ENCODE assay signal across 22 mouse cellular contexts in genomic region chr4:149905302-149905974, GRCm38 (mm10). TPM values are rescaled to one million over a fixed set of nuclear protein-coding genes. Genes with fewer than 3 reads are reported as not detected.
DNase-seq lines count a peak whose midpoint lies in the region; TF ChIP-seq lines count a peak whose summit lies in the region.
"Had no signal": no experiment of that assay in that cellular context is flagged by ENCODE, and none has a peak within 500 bp of the region (broad histone marks: within the 10 kb centered on the region; RNA-seq: fewer than 3 reads in every experiment).

No protein-coding gene starts in this region.

- peak; percentile 73 for DNase-seq in adrenal gland, postnatal 14 days
- no peak for DNase-seq in adrenal gland, postnatal 4 days (ENCODE audit: low spot score in 2 of 2)
- DNase-seq in CH12.LX (ENCODE audit: extremely low read depth) (no peak), ES-E14 (ENCODE audit: low read depth, low spot score) (no peak)
- DNase-seq in embryo, embryonic 10 days (ENCODE audit: low spot score): no peak
- no peak for DNase-seq in natural killer cell, adult 2 months (ENCODE audit: low spot score in 2 of 2)
- DNase-seq: cerebellum, adult 11-12 months; cerebellum, adult 8-10 months; cerebellum, postnatal 10 days; cerebellum, postnatal 36 days; gastrocnemius, postnatal 10 days; gastrocnemius, postnatal 36 days; heart, adult 18-20 months; heart, postnatal 14 days; heart, postnatal 4 days; kidney, adult 18-20 months had no signal

- H3K79me2 ChIP-seq in CH12.LX (replicated peaks; ENCODE audit: control insufficient read depth, extremely low read depth, insufficient read depth, poor library complexity, severe bottlenecking): no peaks in the 10 kb centered on the region

- H3K36me3 ChIP-seq in CH12.LX (replicated peaks in 1 of 2; ENCODE audit: control insufficient read depth in 1 of 2, insufficient read depth in 1 of 2, low read length in 1 of 2): no peaks in the 10 kb centered on the region
- no peaks in the 10 kb centered on the region for H3K36me3 ChIP-seq in ES-E14 (ENCODE audit: control insufficient read depth, insufficient read depth, low read length, poor library complexity, severe bottlenecking)
- H3K36me3 ChIP-seq: G1E had no signal

- no peak for TF ChIP-seq RAD21 in CH12.LX (IDR thresholded peaks at IDR 0.05; ENCODE audit: low read depth, low read length)

- no peak overlapping the region for H3K9ac ChIP-seq in CH12.LX (ENCODE audit: insufficient read depth, low read depth)
- no peak overlapping the region for H3K9ac ChIP-seq in ES-E14 (ENCODE audit: insufficient read depth, low read depth, low read length, poor library complexity, severe bottlenecking)
- H3K9ac ChIP-seq: forebrain, embryonic 13.5 days; heart, embryonic 13.5 days; hindbrain, embryonic 14.5 days had no signal

- peaks cover 3% of the 10 kb centered on the region for H3K9me3 ChIP-seq in CH12.LX (replicated peaks; ENCODE audit: low read length)
- H3K9me3 ChIP-seq in ES-E14 (ENCODE audit: control insufficient read depth, insufficient read depth, low read depth, low read length): no peaks in the 10 kb centered on the region
- H3K9me3 ChIP-seq: forebrain, embryonic 10.5 days; forebrain, embryonic 13.5 days; G1E; heart, embryonic 13.5 days had no signal

- TF ChIP-seq CTCF in CH12.LX (conservative IDR thresholded peaks at IDR 0.05 in 1 of 2, IDR thresholded peaks at IDR 0.05 in 1 of 2; ENCODE audit: low read depth in 2 of 2, low read length in 2 of 2): no peak

- no peak overlapping the region for H3K4me3 ChIP-seq in CH12.LX (replicated peaks in 1 of 3; ENCODE audit: low read depth in 2 of 3, low read length in 2 of 3, poor library complexity in 1 of 3)
- H3K4me3 ChIP-seq in ES-E14 (ENCODE audit: insufficient read depth in 1 of 2, low read depth in 1 of 2, low read length in 2 of 2, poor library complexity in 1 of 2, severe bottlenecking in 1 of 2): no peak overlapping the region
- H3K4me3 ChIP-seq: forebrain, embryonic 10.5 days; forebrain, embryonic 13.5 days; heart, embryonic 13.5 days had no signal

- no peak overlapping the region for H3K4me2 ChIP-seq in CH12.LX (ENCODE audit: insufficient read depth, low read depth, poor library complexity, severe bottlenecking)
- H3K4me2 ChIP-seq: forebrain, embryonic 13.5 days; heart, embryonic 13.5 days; hindbrain, embryonic 14.5 days had no signal

- in situ Hi-C loops in CH12.LX (cut with MboI; ENCODE audit: low pct_ligation_motif_present, low pct_unique_long_range_greater_than_20kb, low sequenced_read_pairs): no loop called here
- in situ Hi-C loops in ES-E14 (cut with MboI; ENCODE audit: low sequenced_read_pairs in 2 of 2, unreplicated experiment in 2 of 2): no loop called here

- TF ChIP-seq POLR2A in CH12.LX (IDR thresholded peaks at IDR 0.05; ENCODE audit: low read depth, low read length): no peak

- H3K27ac ChIP-seq in CH12.LX (ENCODE audit: insufficient read depth, low read depth): no peak overlapping the region
- no peak overlapping the region for H3K27ac ChIP-seq in ES-E14 (ENCODE audit: insufficient read depth, low read depth, low read length, poor library complexity, severe bottlenecking)
- H3K27ac ChIP-seq: forebrain, embryonic 10.5 days; forebrain, embryonic 13.5 days; heart, embryonic 13.5 days; hindbrain, embryonic 14.5 days; hindbrain, postnatal 0 days had no signal

- H3K27me3 ChIP-seq in CH12.LX (replicated peaks): no peaks in the 10 kb centered on the region
- H3K27me3 ChIP-seq: forebrain, embryonic 13.5 days; heart, embryonic 13.5 days had no signal

- dilution Hi-C loops in CH12.LX (cut with MboI; ENCODE audit: extremely low pct_ligation_motif_present, extremely low pct_unique_long_range_greater_than_20kb, low sequenced_read_pairs): no loop called here

- no peak for TF ChIP-seq EP300 in CH12.LX (IDR thresholded peaks at IDR 0.05; ENCODE audit: low read length)

- peaks cover 3 to 24% of the 10 kb centered on the region in 2 experiments; a peak in 3 of 4 replicates for H3K4me1 ChIP-seq in CH12.LX (ENCODE audit: control insufficient read depth in 1 of 2, insufficient read depth in 2 of 2)
- H3K4me1 ChIP-seq in ES-E14 (ENCODE audit: control insufficient read depth in 2 of 2, insufficient read depth in 2 of 2, low read length in 2 of 2, poor library complexity in 1 of 2): peaks cover 1 to 8% of the 10 kb centered on the region in 2 experiments; a peak in 1 of 4 replicates

TF ChIP-seq in CH12.LX, 34 proteins besides CTCF, POLR2A, EP300 and RAD21:
- no peak for TF ChIP-seq MAZ (IDR thresholded peaks at IDR 0.05; ENCODE audit: low read depth, low read length)
- TF ChIP-seq MAFK (IDR thresholded peaks at IDR 0.05; ENCODE audit: insufficient replicate concordance, low read length): peak; percentile 73

TF ChIP-seq in ES-E14, 5 proteins besides CTCF, POLR2A, EP300 and RAD21:
- TF ChIP-seq HCFC1 (IDR thresholded peaks at IDR 0.05; ENCODE audit: borderline replicate concordance, insufficient read depth, low read length) (no peak), MAFK (IDR thresholded peaks at IDR 0.05; ENCODE audit: insufficient read depth, low read depth, low read length) (peak; percentile 82), CHD2 (IDR thresholded peaks at IDR 0.05; ENCODE audit: low read depth, low read length) (no peak), ZNF384 (IDR thresholded peaks at IDR 0.05; ENCODE audit: low read depth, low read length) (no peak), ZC3H11A (IDR thresholded peaks at IDR 0.05; ENCODE audit: borderline replicate concordance, low read depth, low read length) (no peak)

RNA-seq across cellular contexts. Expression of gene Spsb1, which starts 49.4 kb away (rescaled TPM):
- 24.7 and 29.6 TPM in 2 replicates for total RNA-seq in adrenal gland, postnatal 14 days (2021)
- total RNA-seq in adrenal gland, postnatal 4 days (2021): 10 to 100 TPM; 36.9 to 42.0 TPM
- total RNA-seq in CH12.LX (2012; rRNA removed) (0.04 and 0.34 TPM in 2 replicates), CH12.LX (2014; rRNA removed) (0.07 and 0.16 TPM in 2 replicates), ES-E14 (2012; rRNA removed) (11.2 and 12.0 TPM in 2 replicates)
- 0.16 and 0.19 TPM in 2 replicates for polyA plus RNA-seq in CH12.LX (2012; ENCODE audit: insufficient read length, low read depth)
- total RNA-seq: G1E had no signal
